Mouse (Mus musculus): ENCODE data around the gene Smtn. TPM values are rescaled to one million over a fixed set of nuclear protein-coding genes. Genes with fewer than 3 reads are reported as not detected.

The Smtn gene
- total and polyA plus RNA-seq, 3 experiments: 36.2 to 59.8 (median 45.1) TPM

Other genes with a start within 250 kb of the Smtn start
- 10 to 100 TPM in 1 of 2 experiments, 1 to 10 TPM in 1; 8.0 to 14.0 TPM for gene Pik3ip1, start 210.2 kb downstream of the Smtn start, total RNA-seq (2021)
- gene Pik3ip1, start 210.2 kb downstream of the Smtn start, polyA plus RNA-seq (2012; rRNA removed): 40.3 and 43.3 TPM in 2 replicates
- 10 to 100 TPM; 21.3 to 21.7 TPM for gene Limk2, start 131.4 kb downstream of the Smtn start, total RNA-seq (2021)
- 30.2 and 40.2 TPM in 2 replicates for gene Limk2, start 131.4 kb downstream of the Smtn start, polyA plus RNA-seq (2012; rRNA removed)
- 10 to 100 TPM; 33.5 to 36.8 TPM for gene Rnf185, start 88.2 kb downstream of the Smtn start, total RNA-seq (2021)
- gene Rnf185, start 88.2 kb downstream of the Smtn start, polyA plus RNA-seq (2012; rRNA removed): 23.0 and 33.2 TPM in 2 replicates
- gene Pla2g3, start 52.3 kb downstream of the Smtn start, total RNA-seq (2021): under 1 TPM in 1 of 2 experiments, not detected in 1; 0.14 TPM
- 0.52 and 0.65 TPM in 2 replicates for gene Pla2g3, start 52.3 kb downstream of the Smtn start, polyA plus RNA-seq (2012; rRNA removed)
- gene Inpp5j, start 35.8 kb downstream of the Smtn start, total RNA-seq (2021): 1 to 10 TPM in 1 of 2 experiments, under 1 TPM in 1; 0.72 to 1.8 TPM
- gene Inpp5j, start 35.8 kb downstream of the Smtn start, polyA plus RNA-seq (2012; rRNA removed): 1.8 and 2.6 TPM in 2 replicates
- gene Selenom, start 25.9 kb downstream of the Smtn start, total RNA-seq (2021): 10 to 100 TPM; 31.7 to 54.5 TPM
- 89.0 and 131 TPM in 2 replicates for gene Selenom, start 25.9 kb downstream of the Smtn start, polyA plus RNA-seq (2012; rRNA removed)
- gene Morc2a, start 108.6 kb upstream of the Smtn start, total RNA-seq (2021): 10 to 100 TPM; 33.4 to 39.0 TPM
- 6.8 and 7.3 TPM in 2 replicates for gene Morc2a, start 108.6 kb upstream of the Smtn start, polyA plus RNA-seq (2012; rRNA removed)

Measured in adrenal gland, adult 2 months (tissue).